Mouse (Mus musculus): ENCODE measurements around the gene Upf2.

DNA sequence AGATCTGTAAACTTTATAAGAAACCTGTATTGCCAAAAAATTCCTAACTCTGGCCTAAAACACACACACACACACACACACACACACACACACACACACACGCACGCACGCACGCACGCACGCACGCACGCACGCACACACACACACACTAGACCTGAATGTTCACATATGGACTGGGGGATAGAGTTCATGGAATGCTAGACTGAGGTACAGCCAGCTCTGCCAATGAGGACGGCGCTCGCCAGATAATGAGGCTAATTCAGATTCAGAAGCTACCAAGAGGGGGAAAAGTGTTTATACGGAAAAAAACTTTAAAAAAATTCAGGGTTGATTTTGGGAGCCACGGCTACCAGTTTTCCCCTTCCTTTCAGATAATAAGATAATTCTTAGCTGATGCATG, 11.4 kb upstream of the Upf2 start:
- TF ChIP-seq CTCF (IDR thresholded peaks at IDR 0.05; ENCODE audit: borderline replicate concordance, control insufficient read depth, extremely low read depth, insufficient read depth, low read length, poor library complexity) = no peak
- no peak for TF ChIP-seq POLR2A (IDR thresholded peaks at IDR 0.05; ENCODE audit: control insufficient read depth, extremely low read depth, insufficient read depth, low read length, poor library complexity)
